Mouse (Mus musculus) spleen, adult 2 months (tissue): ENCODE results near the gene Rab27a.

Source experiments
- CTCF ChIP-seq: fragments of 200-500 bp; IDR thresholded peaks from 2 replicates; pipeline ENCODE4 v1.5.1; 2011; ENCODE audit warnings: mild to moderate bottlenecking, inconsistent platforms; ENCODE audit not compliant: insufficient read depth, insufficient read length, insufficient replicate concordance; ENCODE audit errors: extremely low read depth
- POLR2A ChIP-seq: fragments of 200-500 bp; IDR thresholded peaks from 2 replicates; pipeline ENCODE4 v1.6.1; 2011; ENCODE audit warnings: low read depth, low read length, inconsistent platforms

DNA sequence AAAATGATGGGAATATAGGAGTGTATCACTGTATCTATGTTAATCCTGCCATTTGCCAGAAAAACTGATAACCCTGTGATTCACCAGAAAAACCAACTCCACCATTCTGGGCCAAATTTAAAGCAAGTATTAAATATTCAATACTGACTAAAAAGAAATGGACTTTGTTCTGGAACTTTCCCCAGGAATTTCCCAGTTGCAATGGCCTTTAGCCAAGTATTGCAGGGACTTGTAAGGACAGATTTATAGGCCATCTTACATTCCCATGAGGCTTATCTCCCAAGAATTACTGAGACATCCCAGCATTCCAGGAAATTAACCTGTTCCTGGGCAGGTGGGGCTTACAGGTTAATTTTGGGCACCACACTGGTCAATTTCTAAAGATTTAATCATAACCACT is 61.1 kb downstream of the Rab27a start:
- TF ChIP-seq CTCF (no peak), POLR2A (no peak)
